Mouse (Mus musculus): ENCODE data around the gene Krba1. TPM values are rescaled to one million over a fixed set of nuclear protein-coding genes. Genes with fewer than 3 reads are reported as not detected.

Gene Krba1
- 10 to 100 TPM; 42.6 to 44.2 TPM for total RNA-seq (2021)

GRCm38 (mm10) chr6:48395105-48396007, at the start of gene Krba1:
TSS of gene Krba1 (plus strand) at chr6:48395586.
- DNase-seq (ENCODE audit: low spot score in 2 of 2): peak; percentile 85 to 86
- intact Hi-C loops (cut with DNase I): loop anchor here (2.0 to 5.0 kb wide), 4 partner anchors 49 to 308 kb away; partner anchors contain the start of genes Zfp467 and Zfp746

- DNase-seq (ENCODE audit: low spot score in 2 of 2): no peak
- intact Hi-C loops (cut with DNase I): no loop called here
Observed at GRCm38 (mm10) chr6:48358897-48359296, 36.5 kb upstream of the Krba1 start.

- intact Hi-C loops (cut with DNase I): no loop called here
- no peak for DNase-seq (ENCODE audit: low spot score in 2 of 2)
Observed at GRCm38 (mm10) chr6:48366322-48366996, 28.9 kb upstream of the Krba1 start.

- intact Hi-C loops (cut with DNase I): no loop called here
- DNase-seq (ENCODE audit: low spot score in 2 of 2): no peak
Observed at GRCm38 (mm10) chr6:48388221-48388620, 7.2 kb upstream of the Krba1 start.

GRCm38 (mm10) chr6:48393811-48394210, 1.6 kb upstream of the Krba1 start:
- no peak for DNase-seq (ENCODE audit: low spot score in 2 of 2)
- intact Hi-C loops (cut with DNase I): loop anchor here (2.0 kb wide), 1 partner anchor 51 kb away; the partner anchor contains the start of gene Zfp467

GRCm38 (mm10) chr6:48396008-48396595, 716 bp downstream of the Krba1 start:
- DNase-seq (ENCODE audit: low spot score in 2 of 2): no peak

GRCm38 (mm10) chr6:48396686-48397085, 1.3 kb downstream of the Krba1 start:
- intact Hi-C loops (cut with DNase I): loop anchor here (2.0 to 5.0 kb wide), 3 partner anchors 111 to 309 kb away; partner anchors contain the start of gene Zfp746
- DNase-seq (ENCODE audit: low spot score in 2 of 2): no peak

More at GRCm38 (mm10) chr6:48396008-48396595, 716 bp downstream of the Krba1 start:
- intact Hi-C loops (cut with DNase I): loop anchor here (2.0 to 5.0 kb wide), 3 partner anchors 111 to 309 kb away; partner anchors contain the start of gene Zfp746

GRCm38 (mm10) chr6:48397336-48397735, 1.9 kb downstream of the Krba1 start:
- intact Hi-C loops (cut with DNase I): loop anchor here (2.0 to 5.0 kb wide), 3 partner anchors 110 to 310 kb away; partner anchors contain the start of gene Zfp746
- DNase-seq (ENCODE audit: low spot score in 2 of 2): peak in 1 of 2 experiments; percentile 41

GRCm38 (mm10) chr6:48399906-48400305, 4.5 kb downstream of the Krba1 start:
- intact Hi-C loops (cut with DNase I): loop anchor here (5.0 kb wide), 2 partner anchors 107 to 313 kb away; partner anchors contain the start of gene Zfp746
- DNase-seq (ENCODE audit: low spot score in 2 of 2): no peak

- DNase-seq (ENCODE audit: low spot score in 2 of 2): no peak
Observed at GRCm38 (mm10) chr6:48404071-48404470, 8.7 kb downstream of the Krba1 start.

GRCm38 (mm10) chr6:48409726-48410343, 14.4 kb downstream of the Krba1 start:
- DNase-seq (ENCODE audit: low spot score in 2 of 2): no peak
- intact Hi-C loops (cut with DNase I): no loop called here

More at GRCm38 (mm10) chr6:48404071-48404470, 8.7 kb downstream of the Krba1 start:
- intact Hi-C loops (cut with DNase I): no loop called here

- intact Hi-C loops (cut with DNase I): no loop called here
- no peak for DNase-seq (ENCODE audit: low spot score in 2 of 2)
Observed at GRCm38 (mm10) chr6:48410551-48410950, 15.2 kb downstream of the Krba1 start.

- no peak for DNase-seq (ENCODE audit: low spot score in 2 of 2)
- intact Hi-C loops (cut with DNase I): no loop called here
Observed at GRCm38 (mm10) chr6:48411193-48412092, 16.1 kb downstream of the Krba1 start.

GRCm38 (mm10) chr6:48412147-48412546, 16.8 kb downstream of the Krba1 start:
- intact Hi-C loops (cut with DNase I): no loop called here
- DNase-seq (ENCODE audit: low spot score in 2 of 2): no peak

GRCm38 (mm10) chr6:48412662-48413061, 17.3 kb downstream of the Krba1 start:
- intact Hi-C loops (cut with DNase I): no loop called here
- no peak for DNase-seq (ENCODE audit: low spot score in 2 of 2)

GRCm38 (mm10) chr6:48413081-48413480, 17.7 kb downstream of the Krba1 start:
- intact Hi-C loops (cut with DNase I): no loop called here
- DNase-seq (ENCODE audit: low spot score in 2 of 2): no peak

GRCm38 (mm10) chr6:48414886-48415285, 19.5 kb downstream of the Krba1 start:
- no peak for DNase-seq (ENCODE audit: low spot score in 2 of 2)
- intact Hi-C loops (cut with DNase I): no loop called here

- DNase-seq (ENCODE audit: low spot score in 2 of 2): no peak
- intact Hi-C loops (cut with DNase I): no loop called here
Observed at GRCm38 (mm10) chr6:48415636-48416035, 20.2 kb downstream of the Krba1 start.
